Mouse (Mus musculus): ENCODE measurements around the gene Taco1. TPM values are rescaled to one million over a fixed set of nuclear protein-coding genes. Genes with fewer than 3 reads are reported as not detected.
A peak's percentile ranks its signal among the peaks of the same experiment; 100 is the strongest.
"Not testable (repeated sequence)": the region's sequence is repeated elsewhere in the genome, so short reads cannot be mapped to it uniquely, and the experiment has no call there.

The Taco1 gene
- polyA plus RNA-seq, 1 experiment, result 14.9 TPM

DNA sequence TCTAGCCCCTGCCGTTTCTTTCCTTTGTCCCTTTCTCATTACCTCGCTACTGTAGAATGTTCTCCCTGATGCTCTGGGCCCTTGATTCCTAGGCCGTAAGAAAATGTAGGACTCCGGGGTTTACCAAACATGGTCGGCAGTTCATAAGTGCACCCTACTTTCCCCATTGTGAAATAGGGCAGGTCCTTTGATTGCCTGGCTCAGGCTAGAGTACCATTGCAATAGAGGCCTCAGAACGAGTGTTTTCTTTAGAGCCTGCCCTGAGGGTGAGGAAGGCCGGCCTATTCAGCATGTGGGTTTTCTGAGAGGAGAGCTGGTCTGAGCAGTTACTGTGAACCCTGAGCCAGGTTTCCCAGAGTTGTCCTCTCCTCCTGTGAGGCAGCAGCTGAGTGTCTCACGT, 7.8 kb upstream of the Taco1 start:
- no peak for TF ChIP-seq CTCF (IDR thresholded peaks at IDR 0.05; ENCODE audit: borderline replicate concordance, control insufficient read depth, extremely low read depth, insufficient read depth, low read length, poor library complexity)
- Histone ChIP-seq H3K36me3 (ENCODE audit: control insufficient read depth, insufficient read depth, low read length) (peaks cover 31% of the 10 kb centered on the region), H3K4me3 (ENCODE audit: control insufficient read depth, insufficient read depth, low read length) (no peak overlapping the region), H3K27ac (ENCODE audit: control insufficient read depth, insufficient read depth, low read length) (peak overlapping the region; percentile 85; the same call in 1 of the 2 replicates), H3K4me1 (replicated peaks; ENCODE audit: control insufficient read depth, insufficient read depth, low read length) (peaks cover 18% of the 10 kb centered on the region), H3K27me3 (ENCODE audit: control insufficient read depth, insufficient read depth, low read length) (no peaks in the 10 kb centered on the region)
- no peak for DNase-seq
- WGBS, result 87% methylated on average over 8 of the region's 8 CpGs

DNA sequence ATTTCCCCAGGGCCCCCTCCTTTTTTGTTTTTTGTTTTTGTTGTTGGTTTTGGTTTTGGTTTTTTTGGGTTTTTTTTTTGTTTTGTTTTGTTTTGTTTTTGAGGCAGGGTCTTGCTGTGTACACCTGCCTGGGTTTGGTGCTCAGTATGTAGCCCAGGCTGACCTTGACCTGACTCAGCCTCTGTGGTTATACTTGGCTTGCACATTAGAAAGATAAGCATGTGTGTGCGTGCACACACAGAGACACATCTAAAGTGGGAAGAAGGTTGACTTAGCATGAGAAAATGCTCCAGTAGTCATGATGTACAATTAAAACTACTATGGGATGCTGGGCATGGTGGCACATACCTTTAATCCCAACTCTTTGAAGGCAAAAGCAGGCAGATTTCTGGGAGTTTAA, 5.3 kb upstream of the Taco1 start:
- peaks cover 5% of the 10 kb centered on the region for H3K36me3 ChIP-seq (ENCODE audit: control insufficient read depth, insufficient read depth, low read length)
- no peak for DNase-seq
- TF ChIP-seq POLR2A (IDR thresholded peaks at IDR 0.05; ENCODE audit: control insufficient read depth, extremely low read depth, insufficient read depth, low read length, poor library complexity) (no peak), CTCF (IDR thresholded peaks at IDR 0.05; ENCODE audit: borderline replicate concordance, control insufficient read depth, extremely low read depth, insufficient read depth, low read length, poor library complexity) (no peak)
- no peaks in the 10 kb centered on the region for H3K27me3 ChIP-seq (ENCODE audit: control insufficient read depth, insufficient read depth, low read length)
- H3K4me1 ChIP-seq (replicated peaks; ENCODE audit: control insufficient read depth, insufficient read depth, low read length), result peaks cover 18% of the 10 kb centered on the region
- 89% methylated on average over 1 of the region's 1 CpGs for WGBS
- H3K27ac ChIP-seq (ENCODE audit: control insufficient read depth, insufficient read depth, low read length), result no peak overlapping the region
- no peak overlapping the region for H3K4me3 ChIP-seq (ENCODE audit: control insufficient read depth, insufficient read depth, low read length)

DNA sequence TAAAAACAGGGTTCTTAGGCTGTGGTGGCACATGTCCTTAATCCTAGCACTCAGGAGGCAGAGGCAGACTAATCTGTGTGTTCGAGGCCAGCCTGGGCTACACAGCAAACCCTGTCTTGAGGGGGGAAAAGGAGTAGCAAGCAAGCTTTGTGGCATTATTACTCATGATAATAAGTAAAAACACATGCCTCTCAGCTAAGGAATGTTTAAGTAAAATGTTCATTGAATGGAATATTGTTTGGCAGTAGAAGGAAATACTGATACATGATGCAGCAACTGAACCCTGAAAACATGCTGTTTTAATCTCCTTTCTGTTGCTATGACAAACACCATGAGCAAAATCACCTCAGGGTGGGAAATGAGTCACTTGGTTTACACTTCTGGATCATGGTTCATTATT, 4.5 kb upstream of the Taco1 start:
- peaks cover 14% of the 10 kb centered on the region for H3K4me1 ChIP-seq (replicated peaks; ENCODE audit: control insufficient read depth, insufficient read depth, low read length)
- H3K4me3 ChIP-seq (ENCODE audit: control insufficient read depth, insufficient read depth, low read length), result no peak overlapping the region
- TF ChIP-seq POLR2A (IDR thresholded peaks at IDR 0.05; ENCODE audit: control insufficient read depth, extremely low read depth, insufficient read depth, low read length, poor library complexity) (no peak), CTCF (IDR thresholded peaks at IDR 0.05; ENCODE audit: borderline replicate concordance, control insufficient read depth, extremely low read depth, insufficient read depth, low read length, poor library complexity) (no peak)
- no peaks in the 10 kb centered on the region for H3K27me3 ChIP-seq (ENCODE audit: control insufficient read depth, insufficient read depth, low read length)
- WGBS, result 94% methylated on average over 1 of the region's 1 CpGs
- no peak for DNase-seq
- peaks cover 3% of the 10 kb centered on the region; the same call in 1 of the 2 replicates for H3K36me3 ChIP-seq (ENCODE audit: control insufficient read depth, insufficient read depth, low read length)
- H3K27ac ChIP-seq (ENCODE audit: control insufficient read depth, insufficient read depth, low read length), result no peak overlapping the region

GRCm38 (mm10) chr11:106063756-106064155, 2.1 kb upstream of the Taco1 start:
- H3K4me3 ChIP-seq (ENCODE audit: control insufficient read depth, insufficient read depth, low read length), result no peak overlapping the region
- no peaks in the 10 kb centered on the region for H3K27me3 ChIP-seq (ENCODE audit: control insufficient read depth, insufficient read depth, low read length)
- no peak for DNase-seq
- TF ChIP-seq CTCF (IDR thresholded peaks at IDR 0.05; ENCODE audit: borderline replicate concordance, control insufficient read depth, extremely low read depth, insufficient read depth, low read length, poor library complexity), result no peak
- TF ChIP-seq POLR2A (IDR thresholded peaks at IDR 0.05; ENCODE audit: control insufficient read depth, extremely low read depth, insufficient read depth, low read length, poor library complexity), result no peak
- 94% methylated on average over 5 of the region's 5 CpGs for WGBS
- peaks cover 13% of the 10 kb centered on the region; the same call in 1 of the 2 replicates for H3K4me1 ChIP-seq (replicated peaks; ENCODE audit: control insufficient read depth, insufficient read depth, low read length)
- no peak overlapping the region for H3K27ac ChIP-seq (ENCODE audit: control insufficient read depth, insufficient read depth, low read length)
- peaks cover 1% of the 10 kb centered on the region; the same call in 1 of the 2 replicates for H3K36me3 ChIP-seq (ENCODE audit: control insufficient read depth, insufficient read depth, low read length)

DNA sequence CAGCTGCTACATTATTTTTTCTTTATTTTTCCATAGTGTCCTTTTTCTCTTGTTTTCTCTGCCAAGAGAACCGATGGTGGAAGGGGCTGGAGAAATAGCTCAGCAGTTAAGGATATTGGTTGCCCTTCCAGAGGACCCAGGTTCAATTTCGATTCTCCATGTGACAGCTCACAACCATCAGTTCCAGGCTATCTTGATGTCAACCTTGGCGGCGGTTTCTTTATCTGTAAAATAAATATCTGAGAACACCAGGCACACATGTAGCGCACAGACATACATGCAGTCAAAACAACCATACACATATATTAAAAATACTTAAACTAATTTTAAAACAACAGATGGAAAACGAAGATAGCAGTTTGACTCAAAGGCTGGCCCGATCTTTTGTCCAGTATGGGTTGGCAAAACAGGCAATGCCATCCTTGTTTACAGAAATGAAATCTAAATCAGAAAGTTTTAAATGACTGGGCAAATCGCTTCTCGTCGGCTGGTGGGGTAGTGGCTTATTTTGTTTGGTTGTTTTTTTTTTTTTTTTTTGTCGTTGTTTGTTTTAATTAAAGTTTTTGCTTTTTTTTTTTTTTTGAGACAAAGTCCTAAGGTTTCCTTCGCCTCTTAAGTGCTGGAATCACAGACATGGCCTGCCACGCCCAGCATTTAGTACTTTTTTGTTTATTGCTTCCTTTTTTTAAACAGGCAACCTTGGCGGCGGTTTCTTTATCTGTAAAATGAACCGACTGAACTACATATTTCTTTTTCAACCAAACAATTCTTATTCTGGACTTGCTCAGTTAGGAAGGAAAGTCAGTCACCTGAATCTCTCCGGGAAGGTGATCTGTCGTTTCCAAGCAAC, 563 bp upstream of the Taco1 start:
- no peaks in the 10 kb centered on the region for H3K36me3 ChIP-seq (ENCODE audit: control insufficient read depth, insufficient read depth, low read length)
- no peak overlapping the region for H3K27ac ChIP-seq (ENCODE audit: control insufficient read depth, insufficient read depth, low read length)
- WGBS, result 41% methylated on average over 18 of the region's 18 CpGs
- H3K4me3 ChIP-seq (ENCODE audit: control insufficient read depth, insufficient read depth, low read length), result peak overlapping the region; percentile 95
- DNase-seq, result no peak
- TF ChIP-seq POLR2A (IDR thresholded peaks at IDR 0.05; ENCODE audit: control insufficient read depth, extremely low read depth, insufficient read depth, low read length, poor library complexity), result no peak
- TF ChIP-seq CTCF (IDR thresholded peaks at IDR 0.05; ENCODE audit: borderline replicate concordance, control insufficient read depth, extremely low read depth, insufficient read depth, low read length, poor library complexity), result no peak
- peaks cover 13% of the 10 kb centered on the region; the same call in 1 of the 2 replicates for H3K4me1 ChIP-seq (replicated peaks; ENCODE audit: control insufficient read depth, insufficient read depth, low read length)
- H3K27me3 ChIP-seq (ENCODE audit: control insufficient read depth, insufficient read depth, low read length), result no peaks in the 10 kb centered on the region

DNA sequence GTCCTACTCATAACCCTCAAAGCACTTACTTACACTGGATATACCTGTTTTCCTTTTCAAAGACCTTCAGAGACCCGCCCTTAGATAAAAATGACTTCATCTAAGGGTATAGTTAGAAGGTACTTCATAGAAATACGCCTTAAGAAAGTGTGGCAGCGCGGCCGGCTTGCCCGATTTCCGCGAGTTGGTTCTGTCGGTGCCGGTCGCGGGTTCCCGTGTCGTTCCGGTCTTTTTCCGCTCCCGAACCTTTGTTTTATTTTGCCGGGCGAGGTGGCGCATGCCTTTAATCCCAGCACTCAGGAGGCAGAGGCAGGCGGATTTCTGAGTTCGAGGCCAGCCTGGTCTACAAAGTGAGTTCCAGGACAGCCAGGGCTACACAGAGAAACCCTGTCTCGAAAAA, 755 bp downstream of the Taco1 start:
- DNase-seq, result peak; percentile 20

GRCm38 (mm10) chr11:106073774-106074173, 7.9 kb downstream of the Taco1 start:
- WGBS, result 71% methylated on average over 3 of the region's 3 CpGs
- no peaks in the 10 kb centered on the region for H3K4me1 ChIP-seq (replicated peaks; ENCODE audit: control insufficient read depth, insufficient read depth, low read length)
- TF ChIP-seq CTCF (IDR thresholded peaks at IDR 0.05; ENCODE audit: borderline replicate concordance, control insufficient read depth, extremely low read depth, insufficient read depth, low read length, poor library complexity), result no peak
- no peak for TF ChIP-seq POLR2A (IDR thresholded peaks at IDR 0.05; ENCODE audit: control insufficient read depth, extremely low read depth, insufficient read depth, low read length, poor library complexity)
- H3K36me3 ChIP-seq (ENCODE audit: control insufficient read depth, insufficient read depth, low read length), result peaks cover 17% of the 10 kb centered on the region
- no peaks in the 10 kb centered on the region for H3K27me3 ChIP-seq (ENCODE audit: control insufficient read depth, insufficient read depth, low read length)
- no peak for DNase-seq
- H3K27ac ChIP-seq (ENCODE audit: control insufficient read depth, insufficient read depth, low read length), result no peak overlapping the region
- no peak overlapping the region for H3K4me3 ChIP-seq (ENCODE audit: control insufficient read depth, insufficient read depth, low read length)

More for the DNA sequence above, 755 bp downstream of the Taco1 start:
- 12% methylated on average over 23 of the region's 23 CpGs for WGBS
- Histone ChIP-seq H3K4me3 (ENCODE audit: control insufficient read depth, insufficient read depth, low read length) (peak overlapping the region; percentile 95), H3K4me1 (replicated peaks; ENCODE audit: control insufficient read depth, insufficient read depth, low read length) (peaks cover 13% of the 10 kb centered on the region; the same call in 1 of the 2 replicates)
- H3K36me3 ChIP-seq (ENCODE audit: control insufficient read depth, insufficient read depth, low read length); H3K27ac ChIP-seq (ENCODE audit: control insufficient read depth, insufficient read depth, low read length); H3K27me3 ChIP-seq (ENCODE audit: control insufficient read depth, insufficient read depth, low read length): not testable (repeated sequence)
